8 mouse cellular contexts compared by ENCODE assay signal in the genomic region with DNA sequence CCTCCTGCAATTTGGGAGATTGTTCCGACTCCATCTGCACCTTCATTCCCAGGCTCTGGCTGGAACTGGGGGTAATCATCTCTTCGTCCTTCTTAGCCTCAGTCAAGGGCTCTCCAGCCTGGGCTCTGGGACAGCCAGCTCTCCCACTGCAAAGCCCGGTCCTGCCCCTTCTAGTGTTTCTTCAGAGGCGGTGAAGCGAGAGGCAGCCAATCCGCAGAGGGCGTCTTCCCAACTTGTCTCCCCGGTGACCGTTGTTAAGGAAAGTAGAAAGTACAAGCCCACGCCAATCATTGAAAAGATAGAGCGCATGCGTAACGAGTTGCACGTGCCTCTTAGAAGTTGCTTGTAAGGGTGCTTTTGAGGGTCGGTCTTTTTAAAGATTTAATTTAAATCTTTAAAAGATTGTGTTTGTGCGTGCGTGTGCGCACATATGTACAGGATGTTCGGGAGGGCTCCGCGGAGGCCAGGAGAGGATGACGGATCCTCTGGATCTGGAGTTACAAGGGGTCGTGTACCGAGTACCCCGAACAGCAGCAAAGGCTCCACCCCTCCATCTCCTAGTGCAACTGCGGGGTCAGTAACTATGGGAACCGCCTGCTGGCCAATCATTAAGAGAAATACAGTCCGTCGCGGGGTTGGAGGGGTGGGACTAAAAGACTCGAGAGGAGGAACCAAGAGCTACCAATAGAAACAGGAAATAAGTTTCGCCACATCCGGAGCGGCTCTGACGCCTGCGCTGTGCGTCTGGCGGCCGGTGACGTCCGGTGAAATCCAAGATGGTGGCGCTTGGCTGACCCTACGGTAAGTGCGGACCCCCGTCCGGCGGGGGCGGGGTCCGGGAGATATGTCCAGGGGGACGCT. TPM values are rescaled to one million over a fixed set of nuclear protein-coding genes. Genes with fewer than 3 reads are reported as not detected.
A peak's percentile ranks its signal among the peaks of the same experiment; 100 is the strongest.
DNase-seq lines count a peak whose midpoint lies in the region; ATAC-seq lines count a peak whose summit lies in the region.

A gene (minus strand): TSS at position 585 of the 861 bp plus-strand sequence.
A gene (plus strand): TSS at position 757 of the 861 bp plus-strand sequence.

- H3K27ac ChIP-seq in hindbrain, embryonic 11.5 days (ENCODE audit: low read depth, low read length): peak within 1 kb of the TSS; percentile 58

- 0 out of 2 replicates have a peak, but pooled peaks cover 4% of the 10 kb centered on the region for H3K4me1 ChIP-seq in hindbrain, embryonic 11.5 days (replicated peaks; ENCODE audit: control insufficient read depth, insufficient read depth, low read length)

- under 1% methylated on average over 50 of the region's 50 CpGs for WGBS in hindbrain, embryonic 11.5 days

- H3K36me3 ChIP-seq in hindbrain, embryonic 11.5 days (ENCODE audit: control insufficient read depth, insufficient read depth, low read length): peaks cover 11% of the 10 kb centered on the region

- peak within 1 kb of the TSS; percentile 89 for H3K4me3 ChIP-seq in hindbrain, embryonic 11.5 days (ENCODE audit: low read depth, low read length)

- peak within 1 kb of the TSS; percentile 78 for H3K9ac ChIP-seq in hindbrain, embryonic 11.5 days (ENCODE audit: low read depth, low read length)

- no peaks in the 10 kb centered on the region for H3K27me3 ChIP-seq in hindbrain, embryonic 11.5 days (ENCODE audit: control insufficient read depth, insufficient read depth, low read length)

- H3K9me3 ChIP-seq in hindbrain, embryonic 11.5 days (ENCODE audit: control insufficient read depth, low read length): no peaks in the 10 kb centered on the region

- ATAC-seq in hindbrain, embryonic 11.5 days (ENCODE audit: low FRiP score): peak; percentile 99

- H3K4me2 ChIP-seq in hindbrain, embryonic 11.5 days (replicated peaks; ENCODE audit: low read depth, low read length): peak within 1 kb of the TSS; percentile 79

- DNase-seq in Muller cell, postnatal 12 days (ENCODE audit: inconsistent ontology term): peak; percentile 99
- DNase-seq in cerebellum, adult 9-11 months: peak; percentile 94
- peak; percentile 96 to 98 for DNase-seq in frontal cortex, adult 2 months (ENCODE audit: extremely low spot score in 1 of 2, low spot score in 1 of 2)
- peak; percentile 94 for DNase-seq in hindbrain, embryonic 11.5 days (ENCODE audit: low spot score)
- DNase-seq in layer of hippocampus, postnatal 10 days (ENCODE audit: low spot score in 2 of 2): peak; percentile 89 to 91
- peak; percentile 98 for DNase-seq in lung, postnatal 10 days
- DNase-seq in ovary, postnatal 36 days (ENCODE audit: low spot score): peak; percentile 88
- peak; percentile 88 for DNase-seq in thymus, postnatal 25 days

RNA-seq across cellular contexts. Expression of the first gene that starts in this region (rescaled TPM):
- 21.0 and 21.5 TPM in 2 replicates for polyA plus RNA-seq in frontal cortex, adult 2 months (2012; rRNA removed)
- polyA plus RNA-seq in hindbrain, embryonic 11.5 days (2014; fragmentation: Nextera tagmentation; extraction: Ambion mirVana): 11.9 and 16.4 TPM in 2 replicates
- total RNA-seq in layer of hippocampus, postnatal 10 days (2021): 10 to 100 TPM; 10.5 to 11.2 TPM

RNA-seq across cellular contexts. Expression of the second gene that starts in this region (rescaled TPM):
- polyA plus RNA-seq in frontal cortex, adult 2 months (2012; rRNA removed): 49.4 and 54.0 TPM in 2 replicates
- polyA plus RNA-seq in hindbrain, embryonic 11.5 days (2014; fragmentation: Nextera tagmentation; extraction: Ambion mirVana): 31.4 and 33.6 TPM in 2 replicates
- 10 to 100 TPM; 70.6 to 71.3 TPM for total RNA-seq in layer of hippocampus, postnatal 10 days (2021)

Comparison
In these comparisons a context has a peak if more than half of its experiments do, and no peak if none do; other contexts are left out.
1. Peak in every context shown above with its lines: DNase-seq, ATAC-seq, H3K4me3 ChIP-seq and H3K27ac ChIP-seq.